Mouse (Mus musculus) MEL (cell line): ENCODE measurements around the gene Hp1bp3. TPM values are rescaled to one million over a fixed set of nuclear protein-coding genes. Genes with fewer than 3 reads are reported as not detected.

Experiments used
- DNase-seq: peaks from one replicate; pipeline ENCODE4 v3.0.0; 2011; ENCODE audit warnings: low read depth, low spot score
- H3K27ac ChIP-seq: 2 replicates; pipeline ENCODE4 v1.5.1; 2012; ENCODE audit warnings: low read depth, mild to moderate bottlenecking, control low read depth, low read length, moderate library complexity; ENCODE audit not compliant: control insufficient read depth
- H3K27me3 ChIP-seq, 2 experiments: fragments of 150-350 bp in 1 of 2; sonication (generic) in 1 of 2; 2 replicates each; pipeline ENCODE4 v1.6.1; 2012; ENCODE audit warnings: low read length in 2 of 2, mild to moderate bottlenecking in 2 of 2, improper control_type of control experiment in 1 of 2, moderate library complexity in 1 of 2; ENCODE audit not compliant: insufficient read depth in 2 of 2, control insufficient read depth in 1 of 2
- H3K36me3 ChIP-seq, 2 experiments: 2 replicates each; pipeline ENCODE4 v1.6.1; 2012 to 2014; ENCODE audit warnings: low read length in 2 of 2, improper control_type of control experiment in 1 of 2, inconsistent platforms in 1 of 2, mild to moderate bottlenecking in 1 of 2; ENCODE audit not compliant: insufficient read depth in 2 of 2, control insufficient read depth in 1 of 2
- H3K4me1 ChIP-seq, 2 experiments: fragments of 150-350 bp in 1 of 2; sonication (generic) in 1 of 2; 2 replicates each; pipeline ENCODE4 v1.6.1; 2012; ENCODE audit warnings: low read length in 2 of 2, improper control_type of control experiment in 1 of 2, mild to moderate bottlenecking in 1 of 2; ENCODE audit not compliant: insufficient read depth in 2 of 2, control insufficient read depth in 1 of 2
- H3K4me3 ChIP-seq, 2 experiments: fragments of 150-350 bp in 1 of 2; sonication (generic) in 1 of 2; 2 replicates each; pipeline ENCODE4 v1.5.1; 2012; ENCODE audit warnings: low read depth in 2 of 2, low read length in 2 of 2, mild to moderate bottlenecking in 2 of 2, moderate library complexity in 2 of 2, control low read depth in 1 of 2, improper control_type of control experiment in 1 of 2; ENCODE audit not compliant: control insufficient read depth in 1 of 2, insufficient read depth in 1 of 2
- H3K79me2 ChIP-seq: 2 replicates; pipeline ENCODE4 v1.6.1; 2012; ENCODE audit warnings: mild to moderate bottlenecking, low read length, moderate library complexity; ENCODE audit not compliant: control insufficient read depth, poor library complexity, insufficient read depth
- H3K9ac ChIP-seq: 2 replicates; pipeline ENCODE4 v1.6.1; 2012; ENCODE audit warnings: low read depth, mild to moderate bottlenecking, control low read depth, low read length, moderate library complexity; ENCODE audit not compliant: control insufficient read depth, poor library complexity, severe bottlenecking
- H3K9me3 ChIP-seq: fragments of 150-350 bp; sonication (generic); replicated peaks from 2 replicates; pipeline ENCODE4 v1.6.1; 2012; ENCODE audit warnings: mild to moderate bottlenecking, low read length, improper control_type of control experiment, moderate library complexity; ENCODE audit not compliant: insufficient read depth
- BHLHE40 ChIP-seq: IDR thresholded peaks from 2 replicates; pipeline ENCODE4 v1.6.1; 2012; ENCODE audit warnings: low read depth, mild to moderate bottlenecking, inconsistent platforms, low read length, improper control_type of control experiment, borderline replicate concordance
- CHD1 ChIP-seq: IDR thresholded peaks from 2 replicates; pipeline ENCODE4 v1.6.1; 2012; ENCODE audit warnings: low read depth, mild to moderate bottlenecking, inconsistent platforms, low read length, improper control_type of control experiment
- CTCF ChIP-seq, 3 experiments: IDR thresholded peaks in 2 of 3; conservative IDR thresholded peaks in 1 of 3; 2 replicates each; pipeline ENCODE4 v1.5.1; 2011 to 2012; ENCODE audit warnings: low read length in 3 of 3, low read depth in 2 of 3, mild to moderate bottlenecking in 2 of 3, improper control_type of control experiment in 1 of 3, inconsistent platforms in 1 of 3, mixed read lengths in 1 of 3, moderate library complexity in 1 of 3; ENCODE audit not compliant: control insufficient read depth in 1 of 3, insufficient read depth in 1 of 3, poor library complexity in 1 of 3, severe bottlenecking in 1 of 3
- ELF1 ChIP-seq: IDR thresholded peaks from 2 replicates; pipeline ENCODE4 v1.6.1; 2014; ENCODE audit warnings: low read depth, mild to moderate bottlenecking, inconsistent platforms, low read length, improper control_type of control experiment, moderate library complexity
- EP300 ChIP-seq, 2 experiments: IDR thresholded peaks; 2 replicates each; pipeline ENCODE4 v1.6.1; 2011; ENCODE audit warnings: improper control_type of control experiment in 2 of 2, low read length in 2 of 2, low read depth in 1 of 2, mild to moderate bottlenecking in 1 of 2
- ETS1 ChIP-seq: IDR thresholded peaks from 2 replicates; pipeline ENCODE4 v1.6.1; 2012; ENCODE audit warnings: low read depth, mild to moderate bottlenecking, inconsistent platforms, low read length, improper control_type of control experiment, moderate library complexity
- HCFC1 ChIP-seq: IDR thresholded peaks from 2 replicates; pipeline ENCODE4 v1.6.1; 2012; ENCODE audit warnings: low read depth, mild to moderate bottlenecking, inconsistent platforms, low read length, improper control_type of control experiment, moderate library complexity
- KAT2A ChIP-seq: conservative IDR thresholded peaks from 2 replicates; pipeline ENCODE4 v1.6.1; 2012; ENCODE audit warnings: low read depth, low read length, improper control_type of control experiment, inconsistent platforms
- MAFK ChIP-seq: IDR thresholded peaks from 2 replicates; pipeline ENCODE4 v1.6.1; 2011; ENCODE audit warnings: low read depth, mild to moderate bottlenecking, low read length, improper control_type of control experiment, borderline replicate concordance
- MAZ ChIP-seq: IDR thresholded peaks from 2 replicates; pipeline ENCODE4 v1.6.1; 2012; ENCODE audit warnings: low read depth, mild to moderate bottlenecking, inconsistent platforms, low read length, improper control_type of control experiment
- MXI1 ChIP-seq: IDR thresholded peaks from 2 replicates; pipeline ENCODE4 v1.6.1; 2011; ENCODE audit warnings: mild to moderate bottlenecking, low read depth, low read length, improper control_type of control experiment
- MYB ChIP-seq: IDR thresholded peaks from 2 replicates; pipeline ENCODE4 v1.6.1; 2011; ENCODE audit warnings: mild to moderate bottlenecking, low read depth, low read length, improper control_type of control experiment
- NELFE ChIP-seq: IDR thresholded peaks from 2 replicates; pipeline ENCODE4 v1.6.1; 2011; ENCODE audit warnings: low read depth, low read length, improper control_type of control experiment
- NRF1 ChIP-seq: IDR thresholded peaks from 2 replicates; pipeline ENCODE4 v1.6.1; 2014; ENCODE audit warnings: low read depth, mild to moderate bottlenecking, inconsistent platforms, low read length, improper control_type of control experiment, moderate library complexity; ENCODE audit not compliant: poor library complexity, insufficient read depth, severe bottlenecking
- POLR2A ChIP-seq, 2 experiments: IDR thresholded peaks; 2 replicates each; pipeline ENCODE4 v1.6.1; 2011 to 2012; ENCODE audit warnings: low read length in 2 of 2, mild to moderate bottlenecking in 2 of 2, control low read depth in 1 of 2, improper control_type of control experiment in 1 of 2, low read depth in 1 of 2, moderate library complexity in 1 of 2; ENCODE audit not compliant: control insufficient read depth in 1 of 2, insufficient read depth in 1 of 2, poor library complexity in 1 of 2
- POLR2AphosphoS2 ChIP-seq: IDR thresholded peaks from 2 replicates; pipeline ENCODE4 v1.6.1; 2011; ENCODE audit warnings: low read length, improper control_type of control experiment
- RAD21 ChIP-seq: IDR thresholded peaks from 2 replicates; pipeline ENCODE4 v1.6.1; 2011; ENCODE audit warnings: mild to moderate bottlenecking, low read depth, low read length, improper control_type of control experiment
- SIN3A ChIP-seq: IDR thresholded peaks from 2 replicates; pipeline ENCODE4 v1.6.1; 2012; ENCODE audit warnings: low read length, improper control_type of control experiment, inconsistent platforms
- SMC3 ChIP-seq: IDR thresholded peaks from 2 replicates; pipeline ENCODE4 v1.6.1; 2011; ENCODE audit warnings: low read depth, low read length, improper control_type of control experiment
- TAL1 ChIP-seq: IDR thresholded peaks from 2 replicates; pipeline ENCODE4 v1.6.1; 2012; ENCODE audit warnings: mild to moderate bottlenecking, inconsistent platforms, low read length, moderate library complexity, mixed read lengths
- TBP ChIP-seq: IDR thresholded peaks from 2 replicates; pipeline ENCODE4 v1.8.0; 2011; ENCODE audit warnings: low read depth, low read length, improper control_type of control experiment
- TCF12 ChIP-seq: IDR thresholded peaks from 2 replicates; pipeline ENCODE4 v1.6.1; 2014; ENCODE audit warnings: low read depth, mild to moderate bottlenecking, inconsistent platforms, low read length, improper control_type of control experiment, moderate library complexity
- USF1 ChIP-seq: IDR thresholded peaks from 2 replicates; pipeline ENCODE4 v1.6.1; 2014; ENCODE audit warnings: low read depth, mild to moderate bottlenecking, inconsistent platforms, low read length, improper control_type of control experiment, moderate library complexity
- USF2 ChIP-seq, 2 experiments: IDR thresholded peaks; 2 replicates each; pipeline ENCODE4 v1.6.1; 2011 to 2012; ENCODE audit warnings: improper control_type of control experiment in 2 of 2, low read length in 2 of 2, borderline replicate concordance in 1 of 2, inconsistent platforms in 1 of 2, low read depth in 1 of 2, mild to moderate bottlenecking in 1 of 2; ENCODE audit not compliant: insufficient read depth in 1 of 2
- ZC3H11A ChIP-seq: IDR thresholded peaks from 2 replicates; pipeline ENCODE4 v1.6.1; 2012; ENCODE audit warnings: low read depth, mild to moderate bottlenecking, inconsistent platforms, low read length, improper control_type of control experiment
- ZKSCAN1 ChIP-seq: IDR thresholded peaks from 2 replicates; pipeline ENCODE4 v1.6.1; 2012; ENCODE audit warnings: low read depth, mild to moderate bottlenecking, inconsistent platforms, low read length, improper control_type of control experiment, moderate library complexity
- ZMIZ1 ChIP-seq: IDR thresholded peaks from 2 replicates; pipeline ENCODE4 v1.6.1; 2012; ENCODE audit warnings: low read depth, mild to moderate bottlenecking, inconsistent platforms, low read length, improper control_type of control experiment, moderate library complexity
- polyA plus RNA-seq, 2 experiments: library from polyadenylated mRNA; stranded (reverse) in 1 of 2; unstranded in 1 of 2; fragments of >175 nt in 1 of 2; fragments of >200 nt in 1 of 2; gene quantifications; 2 replicates each; pipeline versions ENCODE4 v1.2.1 to v1.2.4; 2012; ENCODE audit warnings: low replicate concordance in 2 of 2, low read depth in 1 of 2; ENCODE audit not compliant: insufficient read length in 2 of 2, insufficient read depth in 1 of 2, missing spikeins in 1 of 2
- total RNA-seq: library from RNA; depleted of rRNA; stranded (reverse); fragments of 300-350 nt; gene quantifications from 2 replicates; pipeline ENCODE4 v1.2.3, GENCODE M21; 2012; rRNA removed

The Hp1bp3 gene
- total RNA-seq = 39.1 and 45.1 TPM in 2 replicates
- 10 to 100 TPM in 1 of 2 experiments, not detected in 1; 74.0 TPM for polyA plus RNA-seq

DNA sequence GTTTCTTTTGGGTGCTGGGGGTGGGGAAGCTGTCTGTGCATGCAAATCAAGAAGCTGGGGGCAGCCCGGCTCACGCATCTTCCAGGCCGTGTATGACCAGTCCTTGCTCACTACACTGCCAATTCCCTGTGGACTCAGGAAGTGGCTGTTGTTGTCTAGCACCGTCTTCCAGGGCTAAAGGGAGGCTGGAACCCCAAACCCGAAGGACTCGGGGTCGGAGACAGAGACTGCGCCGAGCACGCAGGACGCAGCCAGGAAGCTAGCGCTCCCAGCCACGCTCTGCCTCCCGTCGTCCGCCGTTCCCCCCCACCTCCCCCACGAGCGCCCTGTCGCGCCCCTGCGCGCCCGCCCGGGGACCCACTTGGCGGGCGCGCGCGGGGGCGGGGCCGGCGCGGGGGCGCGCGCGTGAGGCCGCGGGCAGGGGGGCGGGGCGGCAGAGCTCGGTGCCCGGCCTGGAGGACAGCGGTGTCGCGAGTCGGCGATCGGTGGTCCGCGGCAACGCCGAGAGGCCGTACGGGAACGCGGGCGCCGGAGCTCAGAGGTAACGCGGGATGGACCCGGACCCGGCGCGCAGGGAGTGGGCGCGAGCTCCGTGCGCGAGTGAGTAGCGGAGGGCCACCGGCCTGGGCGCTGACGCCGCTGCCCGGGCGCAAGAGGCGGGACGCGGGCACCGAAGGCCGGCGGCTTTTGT, at the start of gene Hp1bp3:
Hp1bp3 (plus strand) TSS at position 97 of the 691 bp plus-strand sequence.
- Histone ChIP-seq H3K79me2 (peaks cover 35% of the 10 kb centered on the region), H3K36me3 (peaks cover 10 to 17% of the 10 kb centered on the region in 2 experiments), H3K27me3 (no peaks in the 10 kb centered on the region), H3K27ac (peak within 1 kb of the TSS; percentile 74), H3K4me1 (peaks cover 7 to 14% of the 10 kb centered on the region in 2 experiments), H3K9me3 (no peaks in the 10 kb centered on the region), H3K4me3 (peak within 1 kb of the TSS; percentile 88 to 97), H3K9ac (peak within 1 kb of the TSS; percentile 97)
- no peak for TF ChIP-seq MYB
- peak; percentile 57 for TF ChIP-seq SIN3A
- no peak for TF ChIP-seq TAL1
- TF ChIP-seq MXI1 = no peak; the same call in 1 of the 2 replicates
- TF ChIP-seq TCF12 = 0 out of 2 replicates have a peak, but pooled peaks have one; percentile 3
- TF ChIP-seq HCFC1 = peak; percentile 58; the same call in 1 of the 2 replicates
- TF ChIP-seq KAT2A = no peak
- TF ChIP-seq CHD1 = no peak
- peak; percentile 57; the same call in 1 of the 2 replicates for TF ChIP-seq MAZ
- TF ChIP-seq TBP = no peak
- TF ChIP-seq CTCF (IDR thresholded peaks at IDR 0.05 in 2 of 3, conservative IDR thresholded peaks at IDR 0.05 in 1 of 3; ENCODE audit: control insufficient read depth in 1 of 3, insufficient read depth in 1 of 3, low read depth in 2 of 3, low read length in 3 of 3, poor library complexity in 1 of 3, severe bottlenecking in 1 of 3) = 0 out of 6 replicates have a peak, but pooled peaks of 1 of the 3 experiments have one; percentile 14
- TF ChIP-seq ZMIZ1 = peak; percentile 45; the same call in 1 of the 2 replicates
- no peak for TF ChIP-seq RAD21
- 0 out of 2 replicates have a peak, but pooled peaks have one; percentile 27 for TF ChIP-seq NRF1
- peak; percentile 63 to 69 for TF ChIP-seq POLR2A (IDR thresholded peaks at IDR 0.05; ENCODE audit: control insufficient read depth in 1 of 2, insufficient read depth in 1 of 2, low read depth in 1 of 2, low read length in 2 of 2, poor library complexity in 1 of 2)
- TF ChIP-seq NELFE = peak; percentile 68
- 0 out of 2 replicates have a peak, but pooled peaks have one; percentile 17 for TF ChIP-seq ELF1
- no peak for TF ChIP-seq USF2 (IDR thresholded peaks at IDR 0.05; ENCODE audit: borderline replicate concordance in 1 of 2, insufficient read depth in 1 of 2, low read depth in 1 of 2, low read length in 2 of 2)
- peak; percentile 80 for DNase-seq

DNA sequence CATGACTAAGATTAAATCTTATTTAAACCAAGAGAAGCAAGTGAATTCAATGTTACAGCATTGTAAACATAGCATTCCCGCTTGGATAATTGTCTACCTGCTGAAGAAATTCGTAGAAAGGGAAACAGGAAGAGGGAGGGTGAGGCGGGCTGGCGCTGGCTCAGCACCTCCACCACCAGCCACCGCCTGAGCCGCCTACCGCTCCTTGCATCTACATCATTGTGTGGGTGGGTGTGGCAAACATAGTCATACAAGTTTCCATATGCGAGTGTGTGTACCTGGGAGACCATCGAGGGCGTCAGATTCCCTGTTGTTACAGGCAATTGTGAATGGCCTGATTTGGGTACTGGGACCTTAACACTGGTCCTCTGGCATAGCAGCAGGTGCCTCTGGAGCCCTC, 49.6 kb upstream of the Hp1bp3 start:
- Histone ChIP-seq H3K36me3 (peaks cover 7 to 18% of the 10 kb centered on the region in 2 experiments), H3K4me3 (no peak overlapping the region), H3K9ac (no peak overlapping the region), H3K27me3 (no peaks in the 10 kb centered on the region), H3K79me2 (no peaks in the 10 kb centered on the region), H3K9me3 (no peaks in the 10 kb centered on the region), H3K4me1 (peaks cover 0 to 13% of the 10 kb centered on the region in 2 experiments; a peak in 2 of 4 replicates), H3K27ac (no peak overlapping the region)
- TF ChIP-seq BHLHE40 (no peak), NELFE (no peak), POLR2AphosphoS2 (no peak), SMC3 (no peak), HCFC1 (no peak), MAFK (no peak), ZC3H11A (no peak), ZKSCAN1 (no peak), ETS1 (no peak), USF1 (no peak), EP300 (IDR thresholded peaks at IDR 0.05; ENCODE audit: low read depth in 1 of 2, low read length in 2 of 2) (no peak)
- DNase-seq = no peak
